Mouse (Mus musculus) MEL (cell line): ENCODE results near the gene Macrod2.

Experiments used
- CHD1 ChIP-seq: IDR thresholded peaks from 2 replicates; pipeline ENCODE4 v1.6.1; 2012; ENCODE audit warnings: low read depth, mild to moderate bottlenecking, inconsistent platforms, low read length, improper control_type of control experiment
- CTCF ChIP-seq, 3 experiments: IDR thresholded peaks in 2 of 3; conservative IDR thresholded peaks in 1 of 3; 2 replicates each; pipeline ENCODE4 v1.5.1; 2011 to 2012; ENCODE audit warnings: low read length in 3 of 3, low read depth in 2 of 3, mild to moderate bottlenecking in 2 of 3, improper control_type of control experiment in 1 of 3, inconsistent platforms in 1 of 3, mixed read lengths in 1 of 3, moderate library complexity in 1 of 3; ENCODE audit not compliant: control insufficient read depth in 1 of 3, insufficient read depth in 1 of 3, poor library complexity in 1 of 3, severe bottlenecking in 1 of 3
- E2F4 ChIP-seq: IDR thresholded peaks from 2 replicates; pipeline ENCODE4 v1.6.1; 2011; ENCODE audit warnings: low read depth, low read length, improper control_type of control experiment, borderline replicate concordance
- EP300 ChIP-seq, 2 experiments: IDR thresholded peaks; 2 replicates each; pipeline ENCODE4 v1.6.1; 2011; ENCODE audit warnings: improper control_type of control experiment in 2 of 2, low read length in 2 of 2, low read depth in 1 of 2, mild to moderate bottlenecking in 1 of 2
- GATA1 ChIP-seq: IDR thresholded peaks from 2 replicates; pipeline ENCODE4 v1.6.1; 2011; ENCODE audit warnings: low read depth, low read length, improper control_type of control experiment
- JUND ChIP-seq: IDR thresholded peaks from 2 replicates; pipeline ENCODE4 v1.6.1; 2011; ENCODE audit warnings: low read depth, mild to moderate bottlenecking, improper control_type of control experiment, low read length
- MAX ChIP-seq: IDR thresholded peaks from 2 replicates; pipeline ENCODE4 v1.6.1; 2011; ENCODE audit warnings: low read length, improper control_type of control experiment
- MYC ChIP-seq: IDR thresholded peaks from 2 replicates; pipeline ENCODE4 v1.6.1; 2011; ENCODE audit warnings: low read depth, mild to moderate bottlenecking, low read length, improper control_type of control experiment, moderate library complexity
- POLR2A ChIP-seq, 2 experiments: IDR thresholded peaks; 2 replicates each; pipeline ENCODE4 v1.6.1; 2011 to 2012; ENCODE audit warnings: low read length in 2 of 2, mild to moderate bottlenecking in 2 of 2, control low read depth in 1 of 2, improper control_type of control experiment in 1 of 2, low read depth in 1 of 2, moderate library complexity in 1 of 2; ENCODE audit not compliant: control insufficient read depth in 1 of 2, insufficient read depth in 1 of 2, poor library complexity in 1 of 2
- RAD21 ChIP-seq: IDR thresholded peaks from 2 replicates; pipeline ENCODE4 v1.6.1; 2011; ENCODE audit warnings: mild to moderate bottlenecking, low read depth, low read length, improper control_type of control experiment
- RCOR1 ChIP-seq: IDR thresholded peaks from 2 replicates; pipeline ENCODE4 v1.6.1; 2012; ENCODE audit warnings: low read depth, mild to moderate bottlenecking, inconsistent platforms, low read length, improper control_type of control experiment
- USF1 ChIP-seq: IDR thresholded peaks from 2 replicates; pipeline ENCODE4 v1.6.1; 2014; ENCODE audit warnings: low read depth, mild to moderate bottlenecking, inconsistent platforms, low read length, improper control_type of control experiment, moderate library complexity
- USF2 ChIP-seq, 2 experiments: IDR thresholded peaks; 2 replicates each; pipeline ENCODE4 v1.6.1; 2011 to 2012; ENCODE audit warnings: improper control_type of control experiment in 2 of 2, low read length in 2 of 2, borderline replicate concordance in 1 of 2, inconsistent platforms in 1 of 2, low read depth in 1 of 2, mild to moderate bottlenecking in 1 of 2; ENCODE audit not compliant: insufficient read depth in 1 of 2
- ZKSCAN1 ChIP-seq: IDR thresholded peaks from 2 replicates; pipeline ENCODE4 v1.6.1; 2012; ENCODE audit warnings: low read depth, mild to moderate bottlenecking, inconsistent platforms, low read length, improper control_type of control experiment, moderate library complexity

- TF ChIP-seq USF1 = no peak
- no peak for TF ChIP-seq RCOR1
- no peak for TF ChIP-seq CTCF (IDR thresholded peaks at IDR 0.05 in 2 of 3, conservative IDR thresholded peaks at IDR 0.05 in 1 of 3; ENCODE audit: control insufficient read depth in 1 of 3, insufficient read depth in 1 of 3, low read depth in 2 of 3, low read length in 3 of 3, poor library complexity in 1 of 3, severe bottlenecking in 1 of 3)
- TF ChIP-seq EP300 (IDR thresholded peaks at IDR 0.05; ENCODE audit: low read depth in 1 of 2, low read length in 2 of 2) = no peak
- no peak for TF ChIP-seq RAD21
- no peak for TF ChIP-seq MYC
- TF ChIP-seq MAX = no peak
- no peak for TF ChIP-seq CHD1
- TF ChIP-seq ZKSCAN1 = no peak
- TF ChIP-seq USF2 (IDR thresholded peaks at IDR 0.05; ENCODE audit: borderline replicate concordance in 1 of 2, insufficient read depth in 1 of 2, low read depth in 1 of 2, low read length in 2 of 2) = no peak
- no peak for TF ChIP-seq E2F4
- TF ChIP-seq JUND = no peak
- no peak for TF ChIP-seq GATA1
- TF ChIP-seq POLR2A (IDR thresholded peaks at IDR 0.05; ENCODE audit: control insufficient read depth in 1 of 2, insufficient read depth in 1 of 2, low read depth in 1 of 2, low read length in 2 of 2, poor library complexity in 1 of 2) = no peak
These were observed 2039.6 kb downstream of the Macrod2 start for GRCm38 (mm10) chr2:142434731-142435130.
